Mouse (Mus musculus) brain, embryonic 14.5 days (tissue): ENCODE measurements around the gene Gsap.

Source experiments
- CTCF ChIP-seq: fragments of 200-500 bp; IDR thresholded peaks from 2 replicates; pipeline ENCODE4 v1.5.1; 2012; ENCODE audit warnings: inconsistent platforms, mild to moderate bottlenecking, moderate library complexity, borderline replicate concordance; ENCODE audit not compliant: insufficient read depth, insufficient read length; ENCODE audit errors: extremely low read depth
- POLR2A ChIP-seq: fragments of 200-500 bp; IDR thresholded peaks from 2 replicates; pipeline ENCODE4 v1.6.1; 2012; ENCODE audit warnings: mild to moderate bottlenecking, inconsistent platforms, borderline replicate concordance; ENCODE audit not compliant: poor library complexity, insufficient read depth, insufficient read length, severe bottlenecking; ENCODE audit errors: extremely low read depth

GRCm38 (mm10) chr5:21189036-21189435 is 3.0 kb downstream of the Gsap start:
- no peak for TF ChIP-seq CTCF
- TF ChIP-seq POLR2A = no peak
